Mouse (Mus musculus) lung, adult 2 months (tissue): ENCODE measurements around the gene Pip4p1. TPM values are rescaled to one million over a fixed set of nuclear protein-coding genes. Genes with fewer than 3 reads are reported as not detected.
"Not testable (repeated sequence)": the region's sequence is repeated elsewhere in the genome, so short reads cannot be mapped to it uniquely, and the experiment has no call there.

Source experiments
- DNase-seq: peaks from one replicate; pipeline ENCODE4 v3.0.0; 2022
- H3K4me1 ChIP-seq: fragments of 200-500 bp; 2 replicates; pipeline ENCODE4 v1.6.1; 2011; ENCODE audit warnings: low read length; ENCODE audit not compliant: control insufficient read depth, insufficient read depth
- H3K4me3 ChIP-seq: fragments of 200-500 bp; replicated peaks from 2 replicates; pipeline ENCODE3; 2011; ENCODE audit warnings: low read depth, mild to moderate bottlenecking, control low read depth, low read length; ENCODE audit errors: extremely low read depth
- CTCF ChIP-seq: fragments of 200-500 bp; IDR thresholded peaks from 2 replicates; pipeline ENCODE4 v1.5.1; 2011; ENCODE audit warnings: mild to moderate bottlenecking, low read length, control low read depth; ENCODE audit not compliant: insufficient read depth
- POLR2A ChIP-seq: fragments of 200-500 bp; IDR thresholded peaks from 2 replicates; pipeline ENCODE4 v1.6.1; 2011; ENCODE audit warnings: low read depth, mild to moderate bottlenecking, control low read depth, low read length, borderline replicate concordance; ENCODE audit errors: extremely low read depth
- WGBS: fragments of 180-500 bp; shearing (Covaris S2); methylation state at CpG from one replicate; pipeline ENCODE4 v1.1.7; 2018; 5-methylcytosine and 5-hydroxymethylcytosine counted together
- polyA plus RNA-seq: library from polyadenylated mRNA; depleted of rRNA; stranded (reverse); fragments of >200 nt; gene quantifications from 2 replicates; pipeline ENCODE4 v1.2.3, GENCODE M21; 2012

The Pip4p1 gene
- polyA plus RNA-seq, 1 experiment, result 99.1 TPM

- 71% methylated on average over 3 of the region's 3 CpGs for WGBS
- H3K4me3 ChIP-seq, result no peak overlapping the region
- TF ChIP-seq CTCF (no peak), POLR2A (no peak)
Measured at GRCm38 (mm10) chr14:50911356-50911755, 19.3 kb downstream of the Pip4p1 start.

GRCm38 (mm10) chr14:50908126-50908525 is 22.5 kb downstream of the Pip4p1 start:
- Histone ChIP-seq H3K4me1 (peaks cover 5% of the 10 kb centered on the region), H3K4me3 (no peak overlapping the region)
- WGBS, result 38% methylated on average over 4 of the region's 4 CpGs
- TF ChIP-seq CTCF (no peak), POLR2A (no peak)
- no peak for DNase-seq

More at GRCm38 (mm10) chr14:50911356-50911755, 19.3 kb downstream of the Pip4p1 start:
- H3K4me1 ChIP-seq, result no peaks in the 10 kb centered on the region
- no peak for DNase-seq

- H3K4me3 ChIP-seq, H3K4me1 ChIP-seq, DNase-seq: not testable (repeated sequence)
Measured at GRCm38 (mm10) chr14:50905327-50905726, 25.3 kb downstream of the Pip4p1 start.

GRCm38 (mm10) chr14:50904828-50905129 is 25.9 kb downstream of the Pip4p1 start:
- DNase-seq, result no peak
- TF ChIP-seq POLR2A (no peak), CTCF (no peak)
- peaks cover 5% of the 10 kb centered on the region for H3K4me1 ChIP-seq
- no peak overlapping the region for H3K4me3 ChIP-seq
- 91% methylated on average over 4 of the region's 4 CpGs for WGBS

GRCm38 (mm10) chr14:50903973-50904827 is 26.5 kb downstream of the Pip4p1 start:
- whole genome bisulfite sequencing, result 13% methylated on average over 26 of the region's 26 CpGs
- DNase-seq, result no peak
- TF ChIP-seq POLR2A (peak; percentile 46; the same call in 1 of the 2 replicates), CTCF (peak; percentile 61)
- Histone ChIP-seq H3K4me3 (peak overlapping the region; percentile 56), H3K4me1 (peaks cover 5% of the 10 kb centered on the region)

- H3K4me3 ChIP-seq, DNase-seq, H3K4me1 ChIP-seq: not testable (repeated sequence)
- WGBS, result 88% methylated on average over 2 of the region's 2 CpGs
Measured at GRCm38 (mm10) chr14:50897992-50898391, 32.7 kb downstream of the Pip4p1 start.

- Histone ChIP-seq H3K4me1 (peaks cover 7% of the 10 kb centered on the region; the same call in 1 of the 2 replicates), H3K4me3 (peak within 1 kb of the TSS; percentile 53)
- WGBS, result 52% methylated on average over 7 of the region's 7 CpGs
- no peak for TF ChIP-seq CTCF
- DNase-seq, result peak; percentile 12
Measured at GRCm38 (mm10) chr14:50897374-50897765, 33.3 kb downstream of the Pip4p1 start, which contains the start of gene Klhl33. Gene Klhl33, minus strand, starts transcription at chr14:50897507.

- TF ChIP-seq CTCF, result no peak
- no peak for TF ChIP-seq POLR2A
- WGBS, result 31% methylated on average over 23 of the region's 23 CpGs
- H3K4me1 ChIP-seq, result peaks cover 7% of the 10 kb centered on the region; the same call in 1 of the 2 replicates
- DNase-seq, result peak; percentile 15
- H3K4me3 ChIP-seq, result peak overlapping the region; percentile 53
Measured at GRCm38 (mm10) chr14:50896747-50897373, 33.8 kb downstream of the Pip4p1 start.

- TF ChIP-seq CTCF, result no peak
- TF ChIP-seq POLR2A, result no peak
- Histone ChIP-seq H3K4me3 (peak overlapping the region; percentile 53), H3K4me1 (peaks cover 7% of the 10 kb centered on the region; the same call in 1 of the 2 replicates)
- 18% methylated on average over 19 of the region's 19 CpGs for WGBS
- peak; percentile 48 for DNase-seq
Measured at GRCm38 (mm10) chr14:50895985-50896746, 34.5 kb downstream of the Pip4p1 start.

- Histone ChIP-seq H3K4me3 (no peak overlapping the region), H3K4me1 (peaks cover 7% of the 10 kb centered on the region; the same call in 1 of the 2 replicates)
- no peak for DNase-seq
- no peak for TF ChIP-seq POLR2A
- no peak for TF ChIP-seq CTCF
Measured at GRCm38 (mm10) chr14:50895407-50895806, 35.2 kb downstream of the Pip4p1 start.
